Mouse (Mus musculus): ENCODE measurements around the gene Rbpj. TPM values are rescaled to one million over a fixed set of nuclear protein-coding genes. Genes with fewer than 3 reads are reported as not detected.
A peak's percentile ranks its signal among the peaks of the same experiment; 100 is the strongest.

Rbpj gene
- total and polyA plus RNA-seq, 3 experiments, result 40.5 to 62.8 (median 61.3) TPM

DNA sequence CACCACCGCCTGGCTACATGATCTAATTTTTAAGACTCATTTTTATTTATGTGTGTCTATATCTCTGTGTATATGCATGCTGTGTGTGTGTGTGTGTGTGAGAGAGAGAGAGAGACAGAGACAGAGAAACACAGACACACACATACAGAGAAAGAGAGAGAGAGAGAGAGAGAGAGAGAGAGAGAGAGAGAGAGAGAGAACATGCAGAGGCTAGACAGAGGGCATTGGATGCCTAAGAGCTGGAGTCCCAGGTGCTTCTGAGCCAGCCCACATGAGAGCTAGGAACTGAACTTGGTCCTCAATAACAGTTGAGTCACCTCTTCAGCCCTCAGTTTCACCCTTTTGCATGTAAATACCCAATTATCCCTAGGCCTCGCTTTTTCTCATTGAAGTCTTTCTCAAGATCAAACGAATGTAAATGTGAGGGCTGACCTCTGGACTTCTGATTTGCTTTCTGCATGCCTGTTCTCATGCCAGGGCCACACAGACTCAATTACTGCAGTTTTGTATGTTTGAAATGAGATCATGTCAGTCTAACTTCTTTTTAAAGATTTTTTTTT, 109.0 kb downstream of the Rbpj start (continued):
- TF ChIP-seq ZKSCAN1 (IDR thresholded peaks at IDR 0.05; ENCODE audit: borderline replicate concordance, low read depth, low read length), result no peak
- no peak for TF ChIP-seq HCFC1 (IDR thresholded peaks at IDR 0.05; ENCODE audit: low read depth, low read length)
- TF ChIP-seq IRF4 (IDR thresholded peaks at IDR 0.05; ENCODE audit: low read depth, low read length), result peak; percentile 68; the same call in 1 of the 2 replicates
- TF ChIP-seq TCF12 (IDR thresholded peaks at IDR 0.05; ENCODE audit: low read depth, low read length), result peak; percentile 48; the same call in 1 of the 2 replicates
- TF ChIP-seq SIN3A (IDR thresholded peaks at IDR 0.05; ENCODE audit: low read length), result peak; percentile 52; the same call in 1 of the 2 replicates
- TF ChIP-seq NRF1 (IDR thresholded peaks at IDR 0.05; ENCODE audit: low read depth, low read length), result no peak
- TF ChIP-seq USF2 (conservative IDR thresholded peaks at IDR 0.05; ENCODE audit: low read depth, low read length), result no peak
- TF ChIP-seq GABPA (IDR thresholded peaks at IDR 0.05; ENCODE audit: insufficient replicate concordance, low read depth, low read length), result no peak
- no peak for TF ChIP-seq MAFK (IDR thresholded peaks at IDR 0.05; ENCODE audit: insufficient replicate concordance, low read length)
- TF ChIP-seq E2F4 (IDR thresholded peaks at IDR 0.05; ENCODE audit: insufficient replicate concordance, low read depth, low read length), result no peak
- TF ChIP-seq CHD2 (IDR thresholded peaks at IDR 0.05; ENCODE audit: low read length), result no peak
- no peak for TF ChIP-seq ZC3H11A (IDR thresholded peaks at IDR 0.05; ENCODE audit: low read depth, low read length)
- peak; percentile 63 for TF ChIP-seq ZNF384 (IDR thresholded peaks at IDR 0.05; ENCODE audit: low read depth, low read length)
- TF ChIP-seq POLR2AphosphoS2 (IDR thresholded peaks at IDR 0.05; ENCODE audit: low read depth, low read length), result no peak
- TF ChIP-seq TBP (conservative IDR thresholded peaks at IDR 0.05; ENCODE audit: low read depth, low read length), result no peak
- TF ChIP-seq MEF2A (IDR thresholded peaks at IDR 0.05; ENCODE audit: borderline replicate concordance, low read depth, low read length), result peak; percentile 39; the same call in 1 of the 2 replicates
- peak; percentile 78 for TF ChIP-seq BHLHE40 (IDR thresholded peaks at IDR 0.05; ENCODE audit: low read depth, low read length)
- no peak for TF ChIP-seq POLR2A (IDR thresholded peaks at IDR 0.05; ENCODE audit: low read depth, low read length)
- no peak for TF ChIP-seq USF1 (IDR thresholded peaks at IDR 0.05; ENCODE audit: low read depth, low read length)
- no peak for TF ChIP-seq UBTF (IDR thresholded peaks at IDR 0.05; ENCODE audit: low read depth, low read length)
- TF ChIP-seq MXI1 (IDR thresholded peaks at IDR 0.05; ENCODE audit: low read depth, low read length), result no peak

GRCm38 (mm10) chr5:53577272-53577889, 111.4 kb downstream of the Rbpj start:
- Histone ChIP-seq H3K9me3 (replicated peaks; ENCODE audit: low read length) (no peaks in the 10 kb centered on the region), H3K4me3 (replicated peaks in 1 of 3; ENCODE audit: low read depth in 2 of 3, low read length in 2 of 3, poor library complexity in 1 of 3) (peak overlapping the region; percentile 31 to 59 (median 46)), H3K36me3 (replicated peaks in 1 of 2; ENCODE audit: control insufficient read depth in 1 of 2, insufficient read depth in 1 of 2, low read length in 1 of 2) (no peaks in the 10 kb centered on the region), H3K4me1 (ENCODE audit: control insufficient read depth in 1 of 2, insufficient read depth in 2 of 2) (peaks cover 11 to 48% of the 10 kb centered on the region in 2 experiments), H3K79me2 (replicated peaks; ENCODE audit: control insufficient read depth, extremely low read depth, insufficient read depth, poor library complexity, severe bottlenecking) (no peaks in the 10 kb centered on the region), H3K27me3 (replicated peaks) (peaks cover 2% of the 10 kb centered on the region), H3K4me2 (ENCODE audit: insufficient read depth, low read depth, poor library complexity, severe bottlenecking) (peak overlapping the region; percentile 95), H3K9ac (ENCODE audit: insufficient read depth, low read depth) (peak overlapping the region; percentile 67), H3K27ac (ENCODE audit: insufficient read depth, low read depth) (peak overlapping the region; percentile 89)
- dilution Hi-C loops (cut with MboI; ENCODE audit: extremely low pct_ligation_motif_present, extremely low pct_unique_long_range_greater_than_20kb, low sequenced_read_pairs) (no loop called here), in situ Hi-C loops (cut with MboI; ENCODE audit: low pct_ligation_motif_present, low pct_unique_long_range_greater_than_20kb, low sequenced_read_pairs) (no loop called here)
- DNase-seq (ENCODE audit: extremely low read depth), result no peak
- TF ChIP-seq NRF1 (IDR thresholded peaks at IDR 0.05; ENCODE audit: low read depth, low read length) (no peak), IRF4 (IDR thresholded peaks at IDR 0.05; ENCODE audit: low read depth, low read length) (peak; percentile 43; the same call in 1 of the 2 replicates), JUND (conservative IDR thresholded peaks at IDR 0.05; ENCODE audit: low read depth, low read length) (peak; percentile 85), KAT2A (IDR thresholded peaks at IDR 0.05; ENCODE audit: insufficient replicate concordance, low read length) (no peak), ZMIZ1 (IDR thresholded peaks at IDR 0.05; ENCODE audit: low read depth, low read length) (no peak), MYC (IDR thresholded peaks at IDR 0.05; ENCODE audit: low read depth, low read length) (peak; percentile 59), TCF12 (IDR thresholded peaks at IDR 0.05; ENCODE audit: low read depth, low read length) (0 out of 2 replicates have a peak, but pooled peaks have one; percentile 41), CHD1 (IDR thresholded peaks at IDR 0.05; ENCODE audit: low read depth, low read length) (no peak), UBTF (IDR thresholded peaks at IDR 0.05; ENCODE audit: low read depth, low read length) (no peak), CTCF (conservative IDR thresholded peaks at IDR 0.05 in 1 of 2, IDR thresholded peaks at IDR 0.05 in 1 of 2; ENCODE audit: low read depth in 2 of 2, low read length in 2 of 2) (no peak), SIN3A (IDR thresholded peaks at IDR 0.05; ENCODE audit: low read length) (peak; percentile 66; the same call in 1 of the 2 replicates), MXI1 (IDR thresholded peaks at IDR 0.05; ENCODE audit: low read depth, low read length) (0 out of 2 replicates have a peak, but pooled peaks have one; percentile 15), MAZ (IDR thresholded peaks at IDR 0.05; ENCODE audit: low read depth, low read length) (no peak), E2F4 (IDR thresholded peaks at IDR 0.05; ENCODE audit: insufficient replicate concordance, low read depth, low read length) (no peak), PAX5 (IDR thresholded peaks at IDR 0.05; ENCODE audit: low read length) (no peak), CHD2 (IDR thresholded peaks at IDR 0.05; ENCODE audit: low read length) (0 out of 2 replicates have a peak, but pooled peaks have one; percentile 39), RCOR1 (conservative IDR thresholded peaks at IDR 0.05; ENCODE audit: low read depth, low read length) (no peak; the same call in 1 of the 2 replicates), MEF2A (IDR thresholded peaks at IDR 0.05; ENCODE audit: borderline replicate concordance, low read depth, low read length) (peak; percentile 92), POLR2A (IDR thresholded peaks at IDR 0.05; ENCODE audit: low read depth, low read length) (no peak), USF2 (conservative IDR thresholded peaks at IDR 0.05; ENCODE audit: low read depth, low read length) (no peak), HCFC1 (IDR thresholded peaks at IDR 0.05; ENCODE audit: low read depth, low read length) (peak; percentile 14), JUN (IDR thresholded peaks at IDR 0.05; ENCODE audit: insufficient read depth, low read depth, low read length) (peak; percentile 84), NELFE (IDR thresholded peaks at IDR 0.05; ENCODE audit: low read depth, low read length) (no peak), GABPA (IDR thresholded peaks at IDR 0.05; ENCODE audit: insufficient replicate concordance, low read depth, low read length) (no peak), TBP (conservative IDR thresholded peaks at IDR 0.05; ENCODE audit: low read depth, low read length) (no peak)
